Mouse (Mus musculus) limb, embryonic 12.5 days (tissue): ENCODE measurements around the gene Fgfr2. TPM values are rescaled to one million over a fixed set of nuclear protein-coding genes. Genes with fewer than 3 reads are reported as not detected.

Experiments used
- ATAC-seq: fragments of 200-750 bp; cut with Nextera tagmentation; 2 replicates; pipeline ENCODE4 v1.8.0; 2017; ENCODE audit warnings: low read depth, moderate TSS enrichment; ENCODE audit not compliant: insufficient number of reproducible peaks, insufficient read depth, low FRiP score, low TSS enrichment
- H3K27ac ChIP-seq: fragments of 300-500 bp; sonication (generic); 2 replicates; pipeline ENCODE4 v1.5.1; 2016; ENCODE audit warnings: mild to moderate bottlenecking, moderate library complexity
- H3K27me3 ChIP-seq: fragments of 300-500 bp; sonication (generic); 2 replicates; pipeline ENCODE4 v1.6.1; 2016; ENCODE audit warnings: mild to moderate bottlenecking, moderate library complexity
- H3K36me3 ChIP-seq: fragments of 300-500 bp; sonication (generic); 2 replicates; pipeline ENCODE4 v1.6.1; 2016; ENCODE audit warnings: mild to moderate bottlenecking, moderate library complexity
- H3K4me1 ChIP-seq: fragments of 300-500 bp; sonication (generic); replicated peaks from 2 replicates; pipeline ENCODE4 v1.6.1; 2016
- H3K4me2 ChIP-seq: fragments of 300-500 bp; sonication (generic); 2 replicates; pipeline ENCODE4 v1.6.1; 2016; ENCODE audit warnings: mild to moderate bottlenecking, moderate library complexity
- H3K4me3 ChIP-seq: fragments of 300-500 bp; sonication (generic); replicated peaks from 2 replicates; pipeline ENCODE4 v1.5.1; 2016; ENCODE audit warnings: mild to moderate bottlenecking
- H3K9ac ChIP-seq: fragments of 300-500 bp; sonication (generic); replicated peaks from 2 replicates; pipeline ENCODE4 v1.6.1; 2016; ENCODE audit warnings: mild to moderate bottlenecking, moderate library complexity
- H3K9me3 ChIP-seq: fragments of 300-500 bp; sonication (generic); 2 replicates; pipeline ENCODE4 v1.6.1; 2016; ENCODE audit warnings: mild to moderate bottlenecking, moderate library complexity
- whole genome bisulfite sequencing: fragments of 180-500 bp; shearing (Covaris S2); methylation state at CpG from one replicate; pipeline ENCODE4 v1.1.7; 2016; 5-methylcytosine and 5-hydroxymethylcytosine counted together
- polyA plus RNA-seq: library from polyadenylated mRNA; unstranded; fragments of >200 nt; fragmentation: Nextera tagmentation; extraction: Ambion mirVana; gene quantifications from 2 replicates; pipeline ENCODE4 v1.2.1, GENCODE M21; 2016

The Fgfr2 gene
- polyA plus RNA-seq, 1 experiment from 2014 or later, result 112 TPM

- Histone ChIP-seq H3K27ac (no peak overlapping the region), H3K4me1 (no peaks in the 10 kb centered on the region), H3K9ac (no peak overlapping the region), H3K4me3 (no peak overlapping the region), H3K27me3 (no peaks in the 10 kb centered on the region), H3K4me2 (no peak overlapping the region), H3K36me3 (no peaks in the 10 kb centered on the region), H3K9me3 (no peaks in the 10 kb centered on the region)
- no peak for ATAC-seq
- WGBS, result 80% methylated on average over 7 of the region's 7 CpGs
Measured at GRCm38 (mm10) chr7:130816243-130816642, 2306.9 kb downstream of the Fgfr2 start.

- Histone ChIP-seq H3K36me3 (no peaks in the 10 kb centered on the region), H3K4me3 (no peak overlapping the region), H3K9me3 (no peaks in the 10 kb centered on the region), H3K4me2 (no peak overlapping the region), H3K27ac (no peak overlapping the region), H3K4me1 (no peaks in the 10 kb centered on the region), H3K27me3 (no peaks in the 10 kb centered on the region), H3K9ac (no peak overlapping the region)
- ATAC-seq, result no peak
- 94% methylated on average over 10 of the region's 10 CpGs for WGBS
Measured at GRCm38 (mm10) chr7:130815601-130816000, 2307.5 kb downstream of the Fgfr2 start.

- Histone ChIP-seq H3K36me3 (no peaks in the 10 kb centered on the region), H3K4me2 (0 out of 2 replicates have a peak overlapping the region, but pooled peaks have one; percentile 5), H3K4me3 (no peak overlapping the region), H3K9me3 (no peaks in the 10 kb centered on the region), H3K27me3 (no peaks in the 10 kb centered on the region), H3K27ac (no peak overlapping the region), H3K9ac (no peak overlapping the region), H3K4me1 (no peaks in the 10 kb centered on the region)
- no peak for ATAC-seq
- WGBS, result 39% methylated on average over 16 of the region's 16 CpGs
Measured at GRCm38 (mm10) chr7:130812407-130812806, 2310.7 kb downstream of the Fgfr2 start.

GRCm38 (mm10) chr7:130810238-130810637 lies 2312.9 kb downstream of the Fgfr2 start:
- WGBS, result 84% methylated on average over 4 of the region's 4 CpGs
- no peaks in the 10 kb centered on the region for H3K4me1 ChIP-seq
- H3K9me3 ChIP-seq, result no peaks in the 10 kb centered on the region
- ATAC-seq, result no peak
- H3K27ac ChIP-seq, result no peak overlapping the region
- H3K4me3 ChIP-seq, result no peak overlapping the region
- H3K4me2 ChIP-seq, result no peak overlapping the region
- no peaks in the 10 kb centered on the region for H3K36me3 ChIP-seq
- H3K9ac ChIP-seq, result no peak overlapping the region
- H3K27me3 ChIP-seq, result no peaks in the 10 kb centered on the region

- no peaks in the 10 kb centered on the region for H3K9me3 ChIP-seq
- H3K9ac ChIP-seq, result no peak overlapping the region
- H3K36me3 ChIP-seq, result no peaks in the 10 kb centered on the region
- WGBS, result 65% methylated on average over 6 of the region's 6 CpGs
- H3K4me1 ChIP-seq, result no peaks in the 10 kb centered on the region
- H3K27ac ChIP-seq, result no peak overlapping the region
- no peak overlapping the region for H3K4me2 ChIP-seq
- no peak for ATAC-seq
- no peaks in the 10 kb centered on the region for H3K27me3 ChIP-seq
- H3K4me3 ChIP-seq, result no peak overlapping the region
Measured at GRCm38 (mm10) chr7:130808694-130809093, 2314.5 kb downstream of the Fgfr2 start.

- Histone ChIP-seq H3K9ac (no peak overlapping the region), H3K9me3 (no peaks in the 10 kb centered on the region), H3K4me2 (no peak overlapping the region), H3K27ac (no peak overlapping the region), H3K4me3 (no peak overlapping the region), H3K36me3 (no peaks in the 10 kb centered on the region), H3K4me1 (no peaks in the 10 kb centered on the region), H3K27me3 (no peaks in the 10 kb centered on the region)
- 85% methylated on average over 8 of the region's 8 CpGs for WGBS
- ATAC-seq, result no peak
Measured at GRCm38 (mm10) chr7:130807749-130808148, 2315.4 kb downstream of the Fgfr2 start.

GRCm38 (mm10) chr7:130804991-130805390 lies 2318.2 kb downstream of the Fgfr2 start:
- no peaks in the 10 kb centered on the region for H3K36me3 ChIP-seq
- H3K4me2 ChIP-seq, result no peak overlapping the region
- H3K9ac ChIP-seq, result no peak overlapping the region
- no peaks in the 10 kb centered on the region for H3K27me3 ChIP-seq
- no peak for ATAC-seq
- H3K4me3 ChIP-seq, result no peak overlapping the region
- H3K27ac ChIP-seq, result no peak overlapping the region
- no peaks in the 10 kb centered on the region for H3K9me3 ChIP-seq
- 83% methylated on average over 5 of the region's 5 CpGs for WGBS
- no peaks in the 10 kb centered on the region for H3K4me1 ChIP-seq

- no peak overlapping the region for H3K27ac ChIP-seq
- no peak overlapping the region for H3K4me2 ChIP-seq
- WGBS, result 92% methylated on average over 8 of the region's 8 CpGs
- H3K27me3 ChIP-seq, result no peaks in the 10 kb centered on the region
- no peaks in the 10 kb centered on the region for H3K9me3 ChIP-seq
- H3K4me3 ChIP-seq, result no peak overlapping the region
- H3K9ac ChIP-seq, result no peak overlapping the region
- no peaks in the 10 kb centered on the region for H3K4me1 ChIP-seq
- no peak for ATAC-seq
- H3K36me3 ChIP-seq, result no peaks in the 10 kb centered on the region
Measured at GRCm38 (mm10) chr7:130803251-130803825, 2319.8 kb downstream of the Fgfr2 start.

GRCm38 (mm10) chr7:130801811-130802210 lies 2321.3 kb downstream of the Fgfr2 start:
- WGBS, result 90% methylated on average over 4 of the region's 4 CpGs
- no peak for ATAC-seq

GRCm38 (mm10) chr7:130800681-130801080 lies 2322.5 kb downstream of the Fgfr2 start:
- WGBS, result 55% methylated on average over 4 of the region's 4 CpGs

More at GRCm38 (mm10) chr7:130801811-130802210, 2321.3 kb downstream of the Fgfr2 start:
- H3K9me3 ChIP-seq, result no peaks in the 10 kb centered on the region
- no peaks in the 10 kb centered on the region for H3K4me1 ChIP-seq
- no peak overlapping the region for H3K27ac ChIP-seq
- H3K4me2 ChIP-seq, result no peak overlapping the region
- H3K36me3 ChIP-seq, result no peaks in the 10 kb centered on the region
- H3K27me3 ChIP-seq, result no peaks in the 10 kb centered on the region
- no peak overlapping the region for H3K9ac ChIP-seq
- H3K4me3 ChIP-seq, result no peak overlapping the region

GRCm38 (mm10) chr7:130799418-130799817 lies 2323.7 kb downstream of the Fgfr2 start:
- peaks cover 7% of the 10 kb centered on the region for H3K4me1 ChIP-seq
- no peak overlapping the region for H3K4me2 ChIP-seq
- no peak for ATAC-seq
- no peaks in the 10 kb centered on the region for H3K27me3 ChIP-seq
- H3K27ac ChIP-seq, result no peak overlapping the region
- 86% methylated on average over 10 of the region's 10 CpGs for WGBS
- H3K9me3 ChIP-seq, result no peaks in the 10 kb centered on the region
- H3K9ac ChIP-seq, result no peak overlapping the region
- H3K36me3 ChIP-seq, result no peaks in the 10 kb centered on the region
- no peak overlapping the region for H3K4me3 ChIP-seq

More at GRCm38 (mm10) chr7:130800681-130801080, 2322.5 kb downstream of the Fgfr2 start:
- no peak overlapping the region for H3K27ac ChIP-seq
- H3K9me3 ChIP-seq, result no peaks in the 10 kb centered on the region
- ATAC-seq, result no peak
- no peak overlapping the region for H3K4me3 ChIP-seq
- no peaks in the 10 kb centered on the region for H3K27me3 ChIP-seq
- H3K4me1 ChIP-seq, result no peaks in the 10 kb centered on the region
- no peak overlapping the region for H3K4me2 ChIP-seq
- no peaks in the 10 kb centered on the region for H3K36me3 ChIP-seq
- no peak overlapping the region for H3K9ac ChIP-seq

GRCm38 (mm10) chr7:130797524-130797923 lies 2325.6 kb downstream of the Fgfr2 start:
- peaks cover 7% of the 10 kb centered on the region for H3K4me1 ChIP-seq
- WGBS, result 90% methylated on average over 6 of the region's 6 CpGs
- H3K9me3 ChIP-seq, result no peaks in the 10 kb centered on the region
- H3K4me3 ChIP-seq, result no peak overlapping the region
- H3K27ac ChIP-seq, result no peak overlapping the region
- no peaks in the 10 kb centered on the region for H3K36me3 ChIP-seq
- no peaks in the 10 kb centered on the region for H3K27me3 ChIP-seq
- H3K9ac ChIP-seq, result no peak overlapping the region
- no peak for ATAC-seq
- no peak overlapping the region for H3K4me2 ChIP-seq
